Mouse (Mus musculus) naive thymus-derived CD4-positive, alpha-beta T cell, adult 2 months (primary cell): ENCODE measurements around the gene Ubr4.
A peak's percentile ranks its signal among the peaks of the same experiment; 100 is the strongest.

Experiments
- DNase-seq: peaks from one replicate; pipeline ENCODE4 v3.0.0-alpha.2; 2011; ENCODE audit warnings: low read depth

The Ubr4 gene

DNA sequence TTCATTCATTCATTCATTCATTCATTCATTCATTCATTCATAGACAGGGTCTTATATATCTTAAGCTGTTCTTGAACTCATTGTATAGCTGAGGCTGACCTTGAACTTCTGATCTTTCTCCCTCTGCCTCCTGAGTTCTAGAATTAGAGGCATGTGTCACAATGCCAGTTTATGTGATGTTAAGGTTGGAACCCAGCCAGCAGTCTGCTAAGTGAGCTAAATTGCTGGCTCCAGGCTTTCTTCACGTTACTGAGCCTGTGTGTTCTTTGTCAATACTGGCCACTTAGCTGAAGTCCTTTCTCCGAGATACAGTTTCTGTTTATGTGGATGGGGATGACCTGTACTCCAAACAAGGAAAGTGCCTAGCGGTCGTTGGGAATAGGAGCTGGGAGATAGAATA lies 78.5 kb downstream of the Ubr4 start:
- DNase-seq, result no peak

DNA sequence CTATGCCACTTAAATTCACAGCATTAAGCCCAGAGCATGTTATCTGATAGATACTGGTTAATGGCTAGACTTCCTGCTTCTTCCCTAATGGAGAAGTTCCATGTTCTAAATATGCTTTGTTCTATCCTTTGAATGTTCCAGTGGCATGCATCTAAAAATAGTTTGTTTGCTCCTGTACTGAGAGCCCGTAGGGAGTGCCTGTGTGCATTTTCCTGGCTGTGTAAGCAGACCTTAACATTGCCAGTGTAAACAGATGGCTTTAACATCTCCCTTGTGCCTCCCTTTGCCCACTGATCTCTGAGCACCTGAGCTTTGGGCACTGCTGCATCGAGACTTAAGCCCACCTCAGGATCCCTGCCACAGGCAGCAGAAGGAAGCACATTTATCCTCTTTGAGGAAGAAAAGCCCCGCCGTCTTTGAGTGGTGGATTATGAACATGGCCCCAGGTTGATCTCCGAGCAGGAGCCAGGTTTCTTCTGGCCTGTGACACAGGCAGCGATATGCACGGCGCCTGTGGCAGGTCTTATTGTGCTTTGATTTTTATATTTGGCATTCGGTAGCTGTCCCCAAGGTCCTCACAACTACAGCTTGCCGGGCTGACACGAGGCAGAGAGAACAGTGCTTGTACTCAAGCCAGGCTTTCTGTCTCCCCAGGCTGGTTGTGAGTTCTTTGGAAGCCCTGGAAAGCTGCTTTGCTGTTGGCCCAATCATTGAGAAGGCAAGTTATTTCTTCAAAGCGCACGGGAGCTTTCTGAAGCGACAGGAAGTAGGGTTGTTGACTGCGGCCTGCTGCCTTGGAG lies 80.8 kb downstream of the Ubr4 start:
- DNase-seq, result no peak

DNA sequence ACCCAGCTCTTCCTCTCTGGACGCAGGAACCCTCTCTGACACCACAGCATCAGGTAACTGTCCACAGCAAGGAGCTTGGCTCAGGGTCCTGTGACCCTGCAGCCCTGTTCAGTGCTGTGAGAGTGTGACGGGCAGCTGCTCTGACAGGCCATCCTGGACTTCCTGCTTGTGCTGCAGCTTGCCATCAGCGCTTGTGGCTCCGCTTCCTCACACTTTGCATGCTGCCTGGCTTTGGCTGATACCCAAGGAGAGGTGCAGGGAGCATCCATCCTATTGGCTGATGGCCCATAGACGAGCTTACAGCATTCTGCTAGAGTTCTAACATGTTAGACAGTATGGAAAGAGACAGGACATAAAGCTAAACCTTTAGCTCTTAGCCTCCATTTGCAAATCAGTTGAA lies 88.8 kb downstream of the Ubr4 start:
- no peak for DNase-seq

DNA sequence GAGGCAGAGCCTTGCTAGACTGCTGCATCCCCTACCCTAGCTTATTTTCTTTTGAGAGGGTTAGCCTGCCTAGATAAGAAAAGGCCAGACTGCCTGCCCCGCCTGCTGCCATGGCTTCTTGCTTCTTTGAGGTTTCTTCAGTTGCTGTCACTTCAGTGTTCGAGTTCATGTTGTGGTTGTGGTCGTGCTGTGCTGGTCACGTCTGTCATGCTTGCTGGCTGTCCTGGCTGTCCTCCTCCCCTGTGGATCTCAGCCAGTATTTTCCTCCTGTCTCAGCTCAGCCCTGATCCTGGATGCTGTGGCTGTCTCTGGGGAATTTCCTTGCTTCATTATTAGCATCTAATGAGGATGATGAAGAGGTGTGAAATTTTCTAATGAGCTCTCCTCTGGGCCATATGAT lies 89.4 kb downstream of the Ubr4 start:
- no peak for DNase-seq

DNA sequence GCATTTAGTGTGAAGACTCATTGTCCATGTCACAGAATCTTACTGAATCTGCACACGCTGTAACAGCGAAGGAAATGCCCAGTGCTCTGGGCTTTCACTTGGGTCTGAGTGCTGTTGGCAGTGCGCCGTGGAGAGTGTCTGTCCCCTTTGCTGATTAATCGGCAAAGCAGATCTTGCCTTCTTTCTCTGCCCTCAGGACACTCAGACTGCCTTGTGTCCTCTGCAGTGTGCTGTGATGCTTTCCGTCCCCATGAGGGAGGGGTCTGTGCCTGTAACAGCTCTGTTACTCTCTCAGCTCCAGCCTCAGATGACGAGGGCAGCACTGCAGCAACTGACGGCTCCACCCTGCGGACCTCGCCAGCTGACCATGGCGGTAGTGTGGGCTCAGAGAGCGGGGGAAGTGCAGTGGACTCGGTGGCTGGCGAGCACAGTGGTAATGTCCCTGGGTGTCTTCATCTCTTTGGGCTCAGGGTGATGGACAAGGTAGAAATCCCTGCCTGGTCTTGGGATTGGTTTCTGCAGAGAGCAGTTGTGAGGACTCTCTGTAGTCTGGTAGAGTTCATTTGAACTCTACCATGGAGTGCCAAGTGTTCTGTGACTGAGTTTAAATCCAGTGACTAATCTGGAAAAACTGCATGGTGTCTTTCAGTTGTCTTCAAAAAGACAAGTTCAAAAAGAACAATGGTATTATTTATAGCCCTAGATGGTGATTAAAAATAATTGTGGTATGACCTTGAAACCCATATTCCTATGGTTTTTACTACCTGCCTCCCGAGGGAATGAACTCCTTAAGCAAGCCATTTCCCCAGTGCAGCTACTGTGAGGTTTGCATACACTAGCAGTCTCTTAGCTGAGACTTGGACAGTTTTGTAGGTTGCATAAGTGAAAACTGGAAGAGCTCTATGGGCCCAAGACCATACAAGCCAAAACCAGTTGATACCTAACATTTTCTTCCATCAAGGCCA lies 90.3 kb downstream of the Ubr4 start:
- no peak for DNase-seq

DNA sequence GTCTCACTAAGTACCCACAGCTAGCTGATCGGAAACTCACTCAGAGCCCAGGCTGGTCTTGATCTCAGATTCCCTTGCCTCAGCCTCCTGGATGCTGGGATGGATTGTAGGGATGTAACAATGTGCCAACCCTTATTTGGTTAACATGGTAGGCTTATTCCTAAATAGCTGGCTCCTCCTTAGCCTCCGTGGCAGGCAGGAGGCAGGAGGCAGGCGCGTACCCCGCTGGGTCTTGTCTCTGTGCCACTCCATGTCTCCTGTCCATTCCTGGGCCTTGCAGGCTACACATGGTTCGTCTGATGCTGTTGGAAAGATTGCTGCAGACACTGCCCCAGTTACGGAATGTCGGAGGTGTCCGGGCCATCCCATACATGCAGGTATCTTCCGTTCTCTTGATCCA lies 91.9 kb downstream of the Ubr4 start:
- no peak for DNase-seq

DNA sequence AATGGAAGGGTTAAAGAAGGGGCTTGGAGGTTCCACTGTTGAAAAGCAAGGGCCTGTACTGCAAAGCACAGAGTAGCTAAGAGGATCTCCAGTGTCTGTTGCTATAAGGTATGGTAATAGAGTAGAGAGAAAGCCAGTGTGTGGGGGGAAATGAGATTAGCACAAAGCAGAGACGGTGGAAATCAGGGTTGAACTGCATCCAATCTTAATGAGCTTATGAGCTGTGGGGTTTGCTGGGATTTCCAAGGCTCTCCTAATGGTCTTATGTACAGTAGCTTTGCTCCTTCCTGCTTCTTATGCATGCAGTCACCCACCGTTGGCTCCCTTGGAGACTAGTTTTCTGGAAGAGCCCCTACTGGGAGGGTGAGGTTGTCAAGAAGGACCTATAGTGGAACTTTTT lies 93.8 kb downstream of the Ubr4 start:
- no peak for DNase-seq

DNA sequence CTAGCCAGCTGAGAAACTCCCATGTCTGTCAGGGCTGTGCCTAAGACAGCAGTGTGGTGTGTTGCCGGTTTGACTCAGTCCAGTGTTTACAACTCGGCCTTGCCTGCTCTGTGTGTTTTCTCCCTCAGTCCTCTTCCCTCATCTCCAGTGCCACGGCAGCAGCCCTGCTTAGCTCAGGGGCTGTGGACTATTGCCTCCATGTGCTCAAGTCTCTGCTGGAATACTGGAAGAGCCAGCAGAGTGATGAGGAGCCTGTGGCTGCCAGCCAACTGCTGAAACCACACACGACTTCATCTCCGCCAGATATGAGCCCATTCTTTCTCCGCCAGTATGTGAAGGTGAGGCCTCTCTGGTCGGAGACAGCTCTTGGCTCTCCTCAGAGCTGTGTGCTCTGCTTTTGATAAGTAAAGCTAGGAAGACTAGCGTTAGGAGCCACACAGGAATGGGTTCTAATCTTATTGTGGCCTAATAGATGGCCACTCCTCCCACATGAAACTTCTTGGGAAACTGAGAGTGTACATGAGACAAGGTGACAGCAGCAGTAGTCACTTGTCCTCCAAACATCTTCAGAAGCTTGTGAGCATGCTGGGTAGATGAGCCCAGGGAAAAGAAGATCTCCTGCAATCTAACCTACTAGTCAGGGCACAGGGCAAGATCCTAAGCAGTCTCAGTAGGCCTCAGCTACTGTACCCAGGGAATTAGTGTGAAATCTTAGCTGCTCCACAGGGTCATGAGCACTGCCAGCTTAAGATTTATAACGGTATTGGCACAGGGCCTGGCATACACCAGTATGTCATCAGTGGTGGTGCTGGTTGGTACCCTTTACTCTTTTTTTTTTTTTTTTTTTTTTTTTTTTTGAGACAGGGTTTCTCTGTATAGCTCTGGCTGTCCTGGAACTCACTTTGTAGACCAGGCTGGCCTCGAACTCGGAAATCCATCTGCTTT lies 94.6 kb downstream of the Ubr4 start:
- DNase-seq, result no peak

DNA sequence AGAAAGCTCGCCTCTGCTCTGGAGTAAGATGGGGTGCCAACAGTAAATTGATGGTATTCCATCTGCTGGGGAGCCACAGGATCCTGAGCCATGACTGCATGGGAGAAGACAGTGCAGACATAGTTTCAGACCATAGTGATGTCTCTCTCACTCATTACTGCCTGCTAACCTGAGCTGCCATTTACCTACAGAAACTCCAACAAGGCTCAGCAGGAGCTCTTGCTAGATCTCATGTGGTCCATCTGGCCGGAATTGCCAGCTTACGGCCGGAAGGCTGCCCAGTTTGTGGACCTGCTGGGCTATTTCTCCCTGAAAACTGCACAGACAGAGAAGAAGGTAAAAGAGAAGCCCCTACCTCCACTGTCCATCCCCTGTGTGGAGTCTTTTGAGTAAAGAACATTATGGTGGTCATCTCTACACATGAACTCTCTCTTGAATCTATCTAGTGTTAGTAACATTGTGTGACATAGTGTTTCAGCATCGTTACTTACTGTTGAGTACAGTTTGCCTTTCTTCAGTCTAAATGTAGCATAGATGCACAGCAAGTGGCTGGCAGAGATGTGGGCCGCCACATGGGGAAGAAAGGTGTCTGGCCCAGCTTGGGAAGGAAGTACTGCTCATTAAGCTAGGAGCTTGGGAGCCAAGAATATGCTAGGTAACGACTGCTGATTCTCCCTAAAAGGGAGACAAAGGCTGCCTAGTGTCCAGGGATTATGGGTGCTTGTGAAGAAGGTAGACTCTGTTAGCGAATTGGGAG lies 100.7 kb downstream of the Ubr4 start:
- no peak for DNase-seq

DNA sequence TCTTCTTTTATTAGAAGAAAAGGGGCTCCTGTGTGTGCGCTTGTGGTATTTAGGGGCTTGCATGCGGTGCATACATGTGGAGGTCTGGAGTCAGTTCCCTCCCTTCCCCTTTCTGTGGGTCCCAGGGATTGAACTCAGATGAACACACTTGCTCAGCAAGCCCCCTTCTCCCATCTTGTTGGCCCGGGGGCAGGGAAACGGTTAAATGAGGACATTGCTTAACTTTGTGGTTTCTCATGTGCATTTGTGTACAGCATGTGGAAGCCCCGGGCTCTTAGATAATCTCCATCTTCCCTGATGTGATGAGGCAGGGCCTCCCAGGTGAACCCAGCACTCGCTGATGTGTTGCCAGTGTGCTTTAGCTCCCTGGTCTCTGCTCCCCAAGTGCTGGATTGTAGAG lies 101.9 kb downstream of the Ubr4 start:
- no peak for DNase-seq

DNA sequence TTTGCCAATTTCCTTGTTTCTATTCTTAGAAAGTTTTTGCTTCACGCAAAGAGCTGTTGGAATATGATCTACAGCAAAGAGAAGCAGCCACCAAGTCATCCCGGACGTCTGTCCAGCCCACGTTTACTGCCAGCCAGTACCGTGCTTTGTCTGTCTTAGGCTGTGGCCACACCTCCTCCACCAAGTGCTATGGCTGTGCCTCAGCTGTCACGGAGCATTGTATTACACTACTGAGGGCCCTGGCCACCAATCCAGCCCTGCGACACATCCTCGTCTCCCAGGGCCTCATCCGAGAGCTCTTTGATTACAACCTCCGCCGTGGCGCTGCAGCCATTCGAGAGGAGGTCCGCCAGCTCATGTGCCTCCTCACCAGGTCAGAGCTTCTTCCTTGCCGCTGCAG lies 107.6 kb downstream of the Ubr4 start:
- no peak for DNase-seq

DNA sequence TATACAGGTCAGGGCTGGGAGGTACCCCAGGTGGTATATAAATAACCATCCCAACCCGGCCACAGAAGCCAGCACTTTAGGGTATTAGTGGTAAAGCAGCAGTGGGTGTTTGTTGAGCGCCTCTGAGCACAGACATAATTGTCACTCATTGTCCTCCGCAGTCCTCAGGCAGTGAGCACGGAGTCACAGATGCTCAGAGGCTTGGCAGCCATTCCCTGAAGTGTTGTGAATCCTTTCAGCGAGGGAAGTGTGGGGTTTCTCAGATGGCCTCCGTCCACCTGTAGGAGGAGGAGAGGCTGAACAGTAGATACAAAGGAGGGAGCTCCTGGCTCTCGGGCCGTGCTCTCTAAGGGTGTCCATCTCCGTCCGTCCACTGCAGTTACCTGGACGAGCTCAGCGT lies 111.8 kb downstream of the Ubr4 start:
- no peak for DNase-seq

DNA sequence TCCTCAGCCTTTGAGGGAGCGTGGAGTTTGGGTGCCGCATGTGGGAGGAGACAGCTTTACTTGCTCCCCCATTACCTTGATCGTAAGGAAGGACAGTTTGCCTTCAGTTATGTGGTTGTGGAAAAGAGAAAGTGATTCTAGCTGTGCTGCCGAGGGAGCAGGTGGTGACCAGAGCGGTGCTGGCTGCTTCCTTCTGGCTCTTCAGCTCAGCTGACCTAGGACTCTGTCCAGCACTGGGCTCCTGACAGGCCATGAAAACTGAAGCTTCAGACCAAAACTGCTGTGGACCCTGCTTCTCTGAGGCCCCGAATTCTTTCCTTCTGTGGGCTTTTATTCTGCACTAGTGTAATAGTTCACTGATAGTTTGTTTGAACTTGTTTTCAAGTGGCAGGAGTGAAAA lies 114.1 kb downstream of the Ubr4 start:
- no peak for DNase-seq

DNA sequence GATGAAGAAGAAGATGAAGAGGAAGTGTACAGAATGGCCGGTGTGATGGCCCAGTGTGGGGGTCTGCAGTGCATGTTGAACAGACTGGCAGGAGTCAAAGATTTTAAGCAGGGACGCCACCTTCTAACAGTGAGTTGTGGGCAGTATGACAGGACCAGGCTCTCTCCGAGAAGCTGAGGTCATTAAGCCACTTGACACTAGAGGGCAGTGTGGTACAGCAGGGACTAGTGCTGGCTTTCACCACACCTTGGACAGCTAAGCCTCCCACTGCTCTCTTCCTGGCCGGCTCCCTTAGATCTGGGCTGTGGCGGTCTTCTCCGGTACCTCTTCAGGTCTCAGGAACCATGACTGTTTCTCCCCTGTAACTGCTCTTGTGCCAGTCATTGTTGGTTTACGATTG lies 117.8 kb downstream of the Ubr4 start:
- DNase-seq, result peak; percentile 82

DNA sequence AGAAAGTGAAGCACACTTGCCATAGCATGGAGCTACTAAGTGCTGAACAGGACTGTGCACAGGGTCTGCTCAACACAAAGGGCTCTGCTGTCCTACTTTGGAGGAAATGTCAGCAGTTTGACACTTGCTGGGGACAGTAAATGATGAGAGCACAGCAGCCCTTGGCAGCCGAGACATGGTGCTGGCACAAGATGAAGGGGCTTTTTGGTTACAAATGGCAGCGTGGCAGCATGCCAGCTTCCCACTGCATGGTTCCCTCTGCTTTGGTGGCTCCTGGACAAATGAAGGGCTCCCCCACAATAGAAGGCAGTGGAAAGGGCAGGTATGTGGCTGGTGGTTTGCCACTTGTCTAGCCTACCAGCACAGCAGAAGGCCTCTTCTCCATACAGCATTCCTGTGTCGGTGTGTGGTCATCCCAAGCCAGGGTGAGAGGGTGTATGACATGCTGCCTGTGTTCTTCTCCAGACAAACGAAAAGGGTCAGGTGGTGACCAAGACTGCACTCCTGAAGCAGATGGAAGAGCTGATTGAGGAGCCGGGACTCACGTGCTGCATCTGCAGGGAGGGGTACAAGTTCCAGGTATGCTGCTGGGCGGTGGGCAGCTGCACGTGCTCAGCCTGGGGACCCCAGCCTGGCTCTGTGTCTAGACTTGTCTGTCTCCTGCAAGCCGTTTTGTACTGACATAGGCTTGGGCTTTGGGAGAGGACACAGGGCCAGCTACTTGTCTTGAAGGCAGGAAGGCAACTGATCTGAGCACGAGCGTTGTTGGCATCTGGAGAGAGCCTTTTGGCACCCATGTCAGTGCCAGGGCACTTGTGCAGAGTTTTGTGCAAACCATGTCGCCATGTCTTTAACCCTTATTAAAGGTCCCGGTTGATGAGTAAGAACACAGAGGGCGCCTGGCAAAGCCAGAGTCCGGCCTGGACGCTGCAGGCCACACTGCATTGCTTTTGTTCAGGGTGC lies 124.5 kb downstream of the Ubr4 start:
- DNase-seq, result no peak

DNA sequence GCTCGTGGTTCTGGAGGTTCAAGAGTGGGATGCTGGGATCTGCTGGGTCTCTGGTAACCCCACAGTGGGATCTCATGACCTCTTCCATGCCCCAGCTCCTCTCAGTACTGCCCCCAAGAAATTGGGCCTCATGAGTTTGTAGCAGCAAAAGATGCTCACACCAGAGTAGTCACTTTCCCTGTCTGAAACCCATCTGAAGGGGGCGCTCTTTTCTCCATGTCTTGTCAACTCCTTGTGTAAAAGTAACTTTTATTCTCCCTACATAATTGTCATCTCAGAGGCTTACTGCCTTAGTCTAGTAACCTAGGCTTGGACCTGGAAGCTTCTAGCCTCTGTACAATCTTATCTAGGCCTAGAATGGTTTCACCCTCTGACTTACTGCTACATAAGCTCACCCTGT lies 125.6 kb downstream of the Ubr4 start:
- DNase-seq, result peak; percentile 32

DNA sequence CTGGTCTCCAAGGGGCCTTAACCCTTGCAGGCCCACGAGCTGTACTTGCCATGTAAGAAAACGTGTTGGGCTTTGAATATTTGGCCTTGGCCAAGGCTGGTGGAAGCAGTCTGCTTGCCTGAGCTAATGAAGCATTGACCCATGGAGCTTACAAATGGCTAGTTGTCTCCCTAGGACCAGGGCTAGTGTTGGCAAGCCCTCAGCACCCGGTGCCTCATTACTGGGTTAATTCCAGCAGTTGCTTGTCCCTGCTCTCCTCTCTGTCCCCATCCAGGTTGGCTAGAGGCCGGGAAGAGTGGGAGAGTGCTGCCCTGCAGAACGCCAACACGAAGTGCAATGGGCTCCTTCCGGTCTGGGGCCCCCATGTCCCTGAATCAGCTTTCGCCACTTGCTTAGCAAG lies 126.8 kb downstream of the Ubr4 start:
- no peak for DNase-seq

DNA sequence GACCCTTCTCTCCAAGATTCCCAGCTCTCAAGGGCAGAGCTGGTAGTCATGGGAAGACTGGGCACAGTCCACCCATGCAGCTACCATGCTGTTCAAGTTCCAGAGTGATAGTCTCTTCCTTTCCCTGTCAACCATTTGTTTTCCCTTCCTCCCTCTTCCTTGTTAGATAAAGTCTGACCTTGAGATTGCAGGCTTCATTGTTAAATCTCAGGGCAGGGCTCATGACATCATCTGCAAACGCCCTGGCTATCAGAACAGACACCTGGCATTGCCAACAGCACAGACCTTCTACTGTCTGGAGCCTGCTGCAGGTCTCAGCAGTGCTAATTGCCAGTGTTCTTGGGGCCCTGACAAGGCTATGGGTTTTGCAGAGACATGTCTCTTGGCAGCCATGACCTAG lies 129.0 kb downstream of the Ubr4 start:
- DNase-seq, result no peak

DNA sequence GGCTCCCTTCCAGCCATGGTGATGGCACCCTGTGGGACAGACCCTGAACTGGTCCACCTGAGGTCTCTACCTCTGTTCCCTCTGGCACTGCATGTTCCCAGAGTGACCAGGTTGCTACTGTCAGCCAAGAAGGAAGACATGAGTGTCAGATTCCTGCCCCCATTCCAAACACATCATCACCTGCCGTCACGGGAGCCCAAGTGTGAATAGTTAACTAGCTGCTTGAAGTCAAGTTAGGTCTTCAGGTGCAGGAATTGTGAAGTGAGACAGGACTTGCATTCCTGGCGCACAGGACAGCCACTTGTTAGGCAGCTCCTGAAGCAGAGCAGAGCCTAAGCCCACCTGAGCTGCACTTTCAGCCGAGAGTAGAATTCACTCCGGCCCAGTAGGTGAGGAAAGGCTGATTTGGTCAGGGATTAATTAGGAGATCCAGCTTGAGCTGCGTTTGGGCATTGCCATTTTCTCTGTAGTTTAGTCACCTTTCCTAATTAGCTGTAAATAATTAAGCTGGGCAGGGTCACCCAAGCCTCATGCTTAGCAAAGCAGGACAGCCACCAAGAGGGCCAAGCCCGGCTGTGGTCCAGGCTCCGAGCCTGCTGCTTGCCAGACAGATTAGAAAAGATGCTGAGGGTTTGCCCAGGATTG lies 131.2 kb downstream of the Ubr4 start:
- DNase-seq, result no peak

DNA sequence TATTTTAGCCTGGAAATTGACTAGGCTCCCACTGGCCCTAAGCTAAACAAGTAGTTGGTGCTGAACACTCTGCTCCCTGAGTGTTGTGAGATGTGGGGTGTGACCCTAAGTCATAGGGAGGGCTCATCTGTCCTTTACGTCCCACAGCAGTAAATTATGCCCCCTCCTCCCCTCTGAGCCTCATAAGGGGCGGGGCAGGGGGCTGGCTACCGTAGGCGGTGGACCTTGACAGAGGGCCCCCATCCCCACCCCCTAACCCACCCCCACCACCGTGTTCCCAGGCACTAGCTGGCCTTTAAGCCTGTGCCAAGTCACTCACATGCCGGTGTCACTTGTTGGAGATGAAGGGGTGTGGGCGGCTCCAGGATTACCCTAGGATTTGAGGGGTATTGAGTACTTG lies 132.1 kb downstream of the Ubr4 start:
- DNase-seq, result no peak
